8 mouse cellular contexts compared by ENCODE assay signal in genomic region chr16:32516006-32516962, GRCm38 (mm10). TPM values are rescaled to one million over a fixed set of nuclear protein-coding genes. Genes with fewer than 3 reads are reported as not detected.
DNase-seq lines count a peak whose midpoint lies in the region; ATAC-seq and TF ChIP-seq lines count a peak whose summit lies in the region.

No protein-coding gene starts in this region.

- TF ChIP-seq EP300 in lung, postnatal 0 days (IDR thresholded peaks at IDR 0.05), result no peak

- TF ChIP-seq CTCF in lung, postnatal 0 days (IDR thresholded peaks at IDR 0.05), result no peak

- H3K27me3 ChIP-seq in lung, postnatal 0 days (replicated peaks; ENCODE audit: insufficient read depth, low read length), result no peaks in the 10 kb centered on the region
- H3K27me3 ChIP-seq in embryonic facial prominence, embryonic 11.5 days (ENCODE audit: control insufficient read depth, insufficient read depth, low read length), result no peaks in the 10 kb centered on the region
- H3K27me3 ChIP-seq in hindbrain, embryonic 16.5 days (replicated peaks; ENCODE audit: control insufficient read depth, insufficient read depth, low read length), result no peaks in the 10 kb centered on the region
- no peaks in the 10 kb centered on the region for H3K27me3 ChIP-seq in limb, embryonic 13.5 days

- no peak overlapping the region for H3K27ac ChIP-seq in lung, postnatal 0 days (ENCODE audit: low read length)
- peak overlapping the region; percentile 88 for H3K27ac ChIP-seq in embryonic facial prominence, embryonic 11.5 days (replicated peaks; ENCODE audit: low read depth, low read length)
- H3K27ac ChIP-seq in hindbrain, embryonic 16.5 days (ENCODE audit: low read depth, low read length), result peak overlapping the region; percentile 89
- H3K27ac ChIP-seq in limb, embryonic 13.5 days, result peak overlapping the region; percentile 95

- no peaks in the 10 kb centered on the region for H3K4me1 ChIP-seq in lung, postnatal 0 days (ENCODE audit: insufficient read depth, low read depth, low read length)
- H3K4me1 ChIP-seq in embryonic facial prominence, embryonic 11.5 days (ENCODE audit: control insufficient read depth, insufficient read depth, low read length), result no peaks in the 10 kb centered on the region
- peaks cover 10% of the 10 kb centered on the region for H3K4me1 ChIP-seq in hindbrain, embryonic 16.5 days (ENCODE audit: control insufficient read depth, insufficient read depth, low read depth, low read length)
- peaks cover 50% of the 10 kb centered on the region for H3K4me1 ChIP-seq in limb, embryonic 13.5 days

- H3K4me3 ChIP-seq in lung, postnatal 0 days (ENCODE audit: low read depth, low read length), result no peak overlapping the region
- 0 out of 2 replicates have a peak overlapping the region, but pooled peaks have one; percentile 7 for H3K4me3 ChIP-seq in embryonic facial prominence, embryonic 11.5 days (ENCODE audit: low read depth, low read length)
- peak overlapping the region; percentile 4; the same call in 1 of the 2 replicates for H3K4me3 ChIP-seq in hindbrain, embryonic 16.5 days (ENCODE audit: low read length)
- peak overlapping the region; percentile 25 for H3K4me3 ChIP-seq in limb, embryonic 13.5 days

- H3K4me2 ChIP-seq in lung, postnatal 0 days (replicated peaks; ENCODE audit: low read depth, low read length), result no peak overlapping the region
- H3K4me2 ChIP-seq in embryonic facial prominence, embryonic 11.5 days (ENCODE audit: low read depth, low read length), result peak overlapping the region; percentile 39
- H3K4me2 ChIP-seq in hindbrain, embryonic 16.5 days (ENCODE audit: low read length), result peak overlapping the region; percentile 45
- H3K4me2 ChIP-seq in limb, embryonic 13.5 days (replicated peaks), result peak overlapping the region; percentile 59

- 26% methylated on average over 21 of the region's 21 CpGs for WGBS in lung, postnatal 0 days
- WGBS in embryonic facial prominence, embryonic 11.5 days, result 17% methylated on average over 21 of the region's 21 CpGs
- 8% methylated on average over 21 of the region's 21 CpGs for WGBS in hindbrain, embryonic 16.5 days
- WGBS in limb, embryonic 13.5 days, result 9% methylated on average over 21 of the region's 21 CpGs

- no peaks in the 10 kb centered on the region for H3K36me3 ChIP-seq in lung, postnatal 0 days (ENCODE audit: insufficient read depth, low read length)
- no peaks in the 10 kb centered on the region for H3K36me3 ChIP-seq in embryonic facial prominence, embryonic 11.5 days (replicated peaks; ENCODE audit: control insufficient read depth, insufficient read depth, low read depth, low read length)
- no peaks in the 10 kb centered on the region for H3K36me3 ChIP-seq in hindbrain, embryonic 16.5 days (ENCODE audit: control insufficient read depth, insufficient read depth, low read length)
- no peaks in the 10 kb centered on the region for H3K36me3 ChIP-seq in limb, embryonic 13.5 days

- ATAC-seq in lung, postnatal 0 days, result peak; percentile 63
- peak; percentile 90 for ATAC-seq in embryonic facial prominence, embryonic 11.5 days (replicated peaks; ENCODE audit: insufficient number of reproducible peaks, low FRiP score, low TSS enrichment, low read depth)
- ATAC-seq in hindbrain, embryonic 16.5 days, result peak; percentile 92
- peak; percentile 89 for ATAC-seq in limb, embryonic 13.5 days (ENCODE audit: low FRiP score, low read depth)

- no peak overlapping the region; the same call in 1 of the 2 replicates for H3K9ac ChIP-seq in lung, postnatal 0 days (replicated peaks; ENCODE audit: low read depth)
- peak overlapping the region; percentile 68 for H3K9ac ChIP-seq in embryonic facial prominence, embryonic 11.5 days (replicated peaks; ENCODE audit: low read length)
- peak overlapping the region; percentile 57 for H3K9ac ChIP-seq in hindbrain, embryonic 16.5 days (ENCODE audit: low read depth, low read length)
- peak overlapping the region; percentile 64 for H3K9ac ChIP-seq in limb, embryonic 13.5 days

- no peaks in the 10 kb centered on the region for H3K9me3 ChIP-seq in lung, postnatal 0 days (ENCODE audit: low read length)
- no peaks in the 10 kb centered on the region for H3K9me3 ChIP-seq in embryonic facial prominence, embryonic 11.5 days (replicated peaks; ENCODE audit: control insufficient read depth, low read length)
- H3K9me3 ChIP-seq in hindbrain, embryonic 16.5 days (ENCODE audit: control insufficient read depth, low read length), result no peaks in the 10 kb centered on the region
- no peaks in the 10 kb centered on the region for H3K9me3 ChIP-seq in limb, embryonic 13.5 days

- no peak for DNase-seq in lung, postnatal 0 days (ENCODE audit: low spot score)
- no peak for DNase-seq in lung, postnatal 36 days
- peak; percentile 75 for DNase-seq in embryonic facial prominence, embryonic 11.5 days (ENCODE audit: low spot score)
- peak; percentile 51 for DNase-seq in retina, adult 2 months (ENCODE audit: low read depth, low spot score)
- DNase-seq in cerebellum, adult 11 months, result no peak
- no peak for DNase-seq in lung, postnatal 25 days (ENCODE audit: low spot score)

RNA-seq across cellular contexts. Expression of gene Zdhhc19, which starts 20.2 kb away (rescaled TPM):
- not detected in 2 replicates for polyA plus RNA-seq in lung, postnatal 0 days (2015; fragmentation: Nextera tagmentation; extraction: Ambion mirVana)
- not detected in 2 replicates for polyA plus RNA-seq in embryonic facial prominence, embryonic 11.5 days (2014; fragmentation: Nextera tagmentation; extraction: Ambion mirVana)
- polyA plus RNA-seq in hindbrain, embryonic 16.5 days (2015; fragmentation: Nextera tagmentation; extraction: Ambion mirVana), result not detected in 2 replicates
- not detected in 2 replicates for polyA plus RNA-seq in limb, embryonic 13.5 days (2015; fragmentation: Nextera tagmentation; extraction: Ambion mirVana)

RNA-seq across cellular contexts. Expression of gene Slc51a, which starts 28.6 kb away (rescaled TPM):
- polyA plus RNA-seq in lung, postnatal 0 days (2015; fragmentation: Nextera tagmentation; extraction: Ambion mirVana), result 0.30 and 0.41 TPM in 2 replicates
- polyA plus RNA-seq in embryonic facial prominence, embryonic 11.5 days (2014; fragmentation: Nextera tagmentation; extraction: Ambion mirVana), result 0.34 and 0.53 TPM in 2 replicates
- 0.19 TPM in 1 of 2 replicates, not detected in the other for polyA plus RNA-seq in hindbrain, embryonic 16.5 days (2015; fragmentation: Nextera tagmentation; extraction: Ambion mirVana)
- polyA plus RNA-seq in limb, embryonic 13.5 days (2015; fragmentation: Nextera tagmentation; extraction: Ambion mirVana), result 0.46 and 0.56 TPM in 2 replicates

Comparison
In these comparisons a context has a peak if more than half of its experiments do, and no peak if none do; other contexts are left out.
1. DNase-seq: peak in embryonic facial prominence, embryonic 11.5 days (single experiment) and retina, adult 2 months (single experiment); none in lung, postnatal 0 days (single experiment), lung, postnatal 36 days (single experiment), cerebellum, adult 11 months (single experiment) and lung, postnatal 25 days (single experiment).
2. Peak in every context shown above with its lines, with median percentiles within 50 percentile points of each other: ATAC-seq.